Mouse (Mus musculus) lung, embryonic 14.5 days (tissue): ENCODE measurements around the gene Gm20388. TPM values are rescaled to one million over a fixed set of nuclear protein-coding genes. Genes with fewer than 3 reads are reported as not detected.

Source experiments
- ATAC-seq: fragments of 200-750 bp; cut with Nextera tagmentation; 2 replicates; pipeline ENCODE4 v1.8.0; 2017; ENCODE audit warnings: mild to moderate bottlenecking, moderate TSS enrichment, moderate library complexity; ENCODE audit not compliant: insufficient read depth
- DNase-seq: peaks from one replicate; pipeline ENCODE4 v3.0.0-alpha.2; 2015
- H3K27ac ChIP-seq: fragments of 300-500 bp; sonication (generic); 2 replicates; pipeline ENCODE4 v1.5.1; 2014; ENCODE audit warnings: low read depth, mild to moderate bottlenecking, moderate library complexity
- H3K27me3 ChIP-seq: fragments of 300-500 bp; sonication (generic); 2 replicates; pipeline ENCODE4 v1.6.1; 2014; ENCODE audit warnings: low read length, control low read depth; ENCODE audit not compliant: insufficient read depth
- H3K36me3 ChIP-seq: fragments of 300-500 bp; sonication (generic); 2 replicates; pipeline ENCODE4 v1.6.1; 2014; ENCODE audit warnings: control low read depth; ENCODE audit not compliant: insufficient read depth
- H3K4me1 ChIP-seq: fragments of 300-500 bp; sonication (generic); 2 replicates; pipeline ENCODE4 v1.6.1; 2014; ENCODE audit warnings: antibody characterized with exemption, control low read depth; ENCODE audit not compliant: insufficient read depth
- H3K4me2 ChIP-seq: fragments of 300-500 bp; sonication (generic); 2 replicates; pipeline ENCODE4 v1.6.1; 2014; ENCODE audit warnings: mild to moderate bottlenecking
- H3K4me3 ChIP-seq: fragments of 300-500 bp; sonication (generic); 2 replicates; pipeline ENCODE4 v1.5.1; 2014; ENCODE audit warnings: low read depth, low read length
- H3K9ac ChIP-seq: fragments of 300-500 bp; sonication (generic); 2 replicates; pipeline ENCODE4 v1.6.1; 2014
- H3K9me3 ChIP-seq: fragments of 300-500 bp; sonication (generic); 2 replicates; pipeline ENCODE4 v1.6.1; 2016; ENCODE audit warnings: low read depth, low read length, control low read depth
- CTCF ChIP-seq: IDR thresholded peaks from 2 replicates; pipeline ENCODE4 v1.5.1; 2016; ENCODE audit warnings: antibody characterized with exemption, low read depth
- WGBS: fragments of 180-500 bp; shearing (Covaris S2); extraction: QIAGEN DNeasy Blood & Tissue Kit; methylation state at CpG from one replicate; pipeline ENCODE4 v1.1.7; 2014; 5-methylcytosine and 5-hydroxymethylcytosine counted together
- polyA plus RNA-seq: library from polyadenylated mRNA; unstranded; fragments of >200 nt; fragmentation: Nextera tagmentation; extraction: Ambion mirVana; gene quantifications from 2 replicates; pipeline ENCODE4 v1.2.1, GENCODE M21; 2014

Gm20388 gene
- polyA plus RNA-seq, 1 experiment from 2014 or later, result not detected

DNA sequence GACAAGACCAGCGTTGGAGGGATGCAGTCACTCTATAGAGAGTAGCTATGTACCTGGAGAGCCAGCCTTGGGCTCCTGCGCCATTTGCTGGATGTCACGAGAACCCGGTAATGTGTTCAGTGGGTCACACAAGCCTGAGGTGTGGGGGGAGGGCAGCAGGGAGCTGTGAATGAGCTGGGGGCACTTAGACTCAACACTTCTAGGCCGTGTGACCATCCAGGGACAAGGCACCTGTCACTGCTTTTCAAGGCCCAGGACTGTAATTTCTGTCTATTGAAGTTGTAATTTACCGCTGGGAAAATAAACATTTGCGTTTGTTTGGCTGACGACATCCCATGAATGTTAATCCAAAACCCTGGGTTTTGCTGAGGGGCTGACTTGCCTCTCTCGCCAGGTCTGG is 2776.2 kb downstream of the Gm20388 start:
- H3K9me3 ChIP-seq, result no peaks in the 10 kb centered on the region
- H3K27ac ChIP-seq, result no peak overlapping the region
- ATAC-seq (no peak), DNase-seq (no peak)
- H3K27me3 ChIP-seq, result peaks cover 40% of the 10 kb centered on the region
- TF ChIP-seq CTCF, result no peak
- H3K9ac ChIP-seq, result no peak overlapping the region
- H3K4me1 ChIP-seq, result no peaks in the 10 kb centered on the region
- no peak overlapping the region for H3K4me3 ChIP-seq
- 50% methylated on average over 9 of the region's 9 CpGs for WGBS
- no peaks in the 10 kb centered on the region for H3K36me3 ChIP-seq
- no peak overlapping the region for H3K4me2 ChIP-seq

- Histone ChIP-seq H3K4me1 (no peaks in the 10 kb centered on the region), H3K9me3 (no peaks in the 10 kb centered on the region), H3K4me2 (no peak overlapping the region), H3K27me3 (peaks cover 27% of the 10 kb centered on the region), H3K4me3 (no peak overlapping the region), H3K9ac (no peak overlapping the region), H3K27ac (no peak overlapping the region), H3K36me3 (no peaks in the 10 kb centered on the region)
- no peak for ATAC-seq
- DNase-seq, result no peak
- WGBS, result 87% methylated on average over 1 of the region's 1 CpGs
- no peak for TF ChIP-seq CTCF
These were observed 2778.7 kb downstream of the Gm20388 start for GRCm38 (mm10) chr8:122689315-122689714.

GRCm38 (mm10) chr8:122691018-122691417 is 2780.4 kb downstream of the Gm20388 start:
- Histone ChIP-seq H3K9ac (no peak overlapping the region), H3K4me2 (no peak overlapping the region), H3K36me3 (no peaks in the 10 kb centered on the region), H3K4me1 (no peaks in the 10 kb centered on the region), H3K27me3 (peaks cover 11% of the 10 kb centered on the region), H3K9me3 (no peaks in the 10 kb centered on the region), H3K4me3 (no peak overlapping the region), H3K27ac (no peak overlapping the region)
- ATAC-seq (no peak), DNase-seq (no peak)
- 80% methylated on average over 6 of the region's 6 CpGs for WGBS
- TF ChIP-seq CTCF, result no peak

GRCm38 (mm10) chr8:122692152-122692551 is 2781.5 kb downstream of the Gm20388 start:
- H3K4me2 ChIP-seq, result no peak overlapping the region
- ATAC-seq (no peak), DNase-seq (no peak)
- no peaks in the 10 kb centered on the region for H3K36me3 ChIP-seq
- no peak overlapping the region for H3K27ac ChIP-seq
- no peak overlapping the region for H3K9ac ChIP-seq
- WGBS, result 73% methylated on average over 8 of the region's 8 CpGs
- no peak for TF ChIP-seq CTCF
- no peak overlapping the region for H3K4me3 ChIP-seq
- no peaks in the 10 kb centered on the region for H3K4me1 ChIP-seq
- H3K9me3 ChIP-seq, result no peaks in the 10 kb centered on the region
- peaks cover 6% of the 10 kb centered on the region for H3K27me3 ChIP-seq

DNA sequence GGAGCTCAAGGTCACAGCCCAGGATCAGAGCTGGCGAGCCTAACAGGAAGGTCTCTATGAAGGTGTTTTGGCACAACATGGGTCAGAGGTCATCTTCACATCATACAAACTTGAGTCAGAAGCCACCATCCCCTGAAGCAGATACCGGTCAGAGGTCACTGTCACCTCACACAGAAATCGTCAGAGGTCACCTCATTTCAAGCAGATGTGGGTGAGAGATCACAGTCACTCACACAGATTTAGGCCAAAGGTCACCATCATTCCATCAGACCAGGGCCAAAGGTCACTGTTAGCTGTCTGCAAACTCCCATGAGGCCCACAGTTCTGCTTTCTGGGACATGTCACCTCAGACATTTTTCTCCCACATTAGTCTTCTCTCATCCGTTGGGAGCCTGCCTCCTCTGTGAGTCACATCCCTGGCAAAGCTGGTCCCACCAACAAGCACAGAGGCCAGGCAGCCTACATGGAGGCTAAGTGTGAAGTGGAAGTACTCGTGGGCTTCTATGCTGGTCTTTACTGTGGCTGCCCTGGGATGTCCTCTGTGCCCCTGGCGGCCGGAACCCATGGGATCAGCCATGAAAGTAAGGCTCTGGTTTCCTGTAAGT is 2784.9 kb downstream of the Gm20388 start:
- DNase-seq (no peak), ATAC-seq (no peak)
- Histone ChIP-seq H3K9me3 (no peaks in the 10 kb centered on the region), H3K9ac (no peak overlapping the region), H3K4me3 (no peak overlapping the region), H3K4me2 (no peak overlapping the region), H3K27ac (no peak overlapping the region), H3K36me3 (no peaks in the 10 kb centered on the region), H3K4me1 (no peaks in the 10 kb centered on the region), H3K27me3 (no peaks in the 10 kb centered on the region; the same call in 1 of the 2 replicates)
- no peak for TF ChIP-seq CTCF
- 55% methylated on average over 7 of the region's 7 CpGs for WGBS

GRCm38 (mm10) chr8:122697181-122697581 is 2786.5 kb downstream of the Gm20388 start:
- TF ChIP-seq CTCF, result peak; percentile 61
- no peak overlapping the region for H3K27ac ChIP-seq
- 50% methylated on average over 3 of the region's 3 CpGs for WGBS
- H3K27me3 ChIP-seq, result no peaks in the 10 kb centered on the region; the same call in 1 of the 2 replicates
- no peak overlapping the region for H3K4me3 ChIP-seq
- no peaks in the 10 kb centered on the region for H3K9me3 ChIP-seq
- no peaks in the 10 kb centered on the region for H3K4me1 ChIP-seq
- peak; percentile 37 for DNase-seq
- H3K9ac ChIP-seq, result no peak overlapping the region
- no peak for ATAC-seq
- no peaks in the 10 kb centered on the region for H3K36me3 ChIP-seq
- H3K4me2 ChIP-seq, result peak overlapping the region; percentile 33

GRCm38 (mm10) chr8:122697586-122697985 is 2786.9 kb downstream of the Gm20388 start:
- DNase-seq, result no peak

More at GRCm38 (mm10) chr8:122697586-122697985, 2786.9 kb downstream of the Gm20388 start:
- no peaks in the 10 kb centered on the region for H3K9me3 ChIP-seq
- no peak for TF ChIP-seq CTCF
- H3K27ac ChIP-seq, result no peak overlapping the region
- H3K27me3 ChIP-seq, result no peaks in the 10 kb centered on the region; the same call in 1 of the 2 replicates
- H3K4me3 ChIP-seq, result peak overlapping the region; percentile 4; the same call in 1 of the 2 replicates
- WGBS, result 64% methylated on average over 6 of the region's 6 CpGs
- ATAC-seq, result no peak
- H3K9ac ChIP-seq, result no peak overlapping the region
- no peaks in the 10 kb centered on the region for H3K36me3 ChIP-seq
- H3K4me2 ChIP-seq, result peak overlapping the region; percentile 33
- no peaks in the 10 kb centered on the region for H3K4me1 ChIP-seq
